Mouse (Mus musculus): ENCODE results near the gene Gpnmb.

The Gpnmb gene

GRCm38 (mm10) chr6:49021141-49022012 is 15.0 kb upstream of the Gpnmb start:
- no peak for DNase-seq (ENCODE audit: low read depth, low spot score)
- Histone ChIP-seq H3K36me3 (ENCODE audit: control insufficient read depth, insufficient read depth, low read length, poor library complexity, severe bottlenecking) (no peaks in the 10 kb centered on the region), H3K27me3 (ENCODE audit: control insufficient read depth, insufficient read depth, low read length, poor library complexity, severe bottlenecking) (no peaks in the 10 kb centered on the region)

- DNase-seq (ENCODE audit: low read depth, low spot score), result no peak
- H3K27me3 ChIP-seq (ENCODE audit: control insufficient read depth, insufficient read depth, low read length, poor library complexity, severe bottlenecking), result no peaks in the 10 kb centered on the region
- H3K36me3 ChIP-seq (ENCODE audit: control insufficient read depth, insufficient read depth, low read length, poor library complexity, severe bottlenecking), result no peaks in the 10 kb centered on the region
Measured at GRCm38 (mm10) chr6:49022384-49022783, 14.0 kb upstream of the Gpnmb start.

GRCm38 (mm10) chr6:49023315-49023714 is 13.0 kb upstream of the Gpnmb start:
- no peaks in the 10 kb centered on the region for H3K27me3 ChIP-seq (ENCODE audit: control insufficient read depth, insufficient read depth, low read length, poor library complexity, severe bottlenecking)
- no peak for DNase-seq (ENCODE audit: low read depth, low spot score)
- no peaks in the 10 kb centered on the region for H3K36me3 ChIP-seq (ENCODE audit: control insufficient read depth, insufficient read depth, low read length, poor library complexity, severe bottlenecking)

GRCm38 (mm10) chr6:49025290-49025689 is 11.1 kb upstream of the Gpnmb start:
- Histone ChIP-seq H3K27me3 (ENCODE audit: control insufficient read depth, insufficient read depth, low read length, poor library complexity, severe bottlenecking) (no peaks in the 10 kb centered on the region), H3K36me3 (ENCODE audit: control insufficient read depth, insufficient read depth, low read length, poor library complexity, severe bottlenecking) (no peaks in the 10 kb centered on the region)
- no peak for DNase-seq (ENCODE audit: low read depth, low spot score)

- no peak for DNase-seq (ENCODE audit: low read depth, low spot score)
- H3K36me3 ChIP-seq (ENCODE audit: control insufficient read depth, insufficient read depth, low read length, poor library complexity, severe bottlenecking), result no peaks in the 10 kb centered on the region
Measured at GRCm38 (mm10) chr6:49026496-49026895, 9.8 kb upstream of the Gpnmb start.

GRCm38 (mm10) chr6:49028019-49028418 is 8.3 kb upstream of the Gpnmb start:
- H3K36me3 ChIP-seq (ENCODE audit: control insufficient read depth, insufficient read depth, low read length, poor library complexity, severe bottlenecking), result no peaks in the 10 kb centered on the region
- no peak for DNase-seq (ENCODE audit: low read depth, low spot score)
- H3K27me3 ChIP-seq (ENCODE audit: control insufficient read depth, insufficient read depth, low read length, poor library complexity, severe bottlenecking), result no peaks in the 10 kb centered on the region

More at GRCm38 (mm10) chr6:49026496-49026895, 9.8 kb upstream of the Gpnmb start:
- H3K27me3 ChIP-seq (ENCODE audit: control insufficient read depth, insufficient read depth, low read length, poor library complexity, severe bottlenecking), result no peaks in the 10 kb centered on the region

- Histone ChIP-seq H3K27me3 (ENCODE audit: control insufficient read depth, insufficient read depth, low read length, poor library complexity, severe bottlenecking) (no peaks in the 10 kb centered on the region), H3K36me3 (ENCODE audit: control insufficient read depth, insufficient read depth, low read length, poor library complexity, severe bottlenecking) (no peaks in the 10 kb centered on the region)
- DNase-seq (ENCODE audit: low read depth, low spot score), result no peak
Measured at GRCm38 (mm10) chr6:49028708-49029107, 7.6 kb upstream of the Gpnmb start.

GRCm38 (mm10) chr6:49031230-49031629 is 5.1 kb upstream of the Gpnmb start:
- Histone ChIP-seq H3K36me3 (ENCODE audit: control insufficient read depth, insufficient read depth, low read length, poor library complexity, severe bottlenecking) (no peaks in the 10 kb centered on the region), H3K27me3 (ENCODE audit: control insufficient read depth, insufficient read depth, low read length, poor library complexity, severe bottlenecking) (no peaks in the 10 kb centered on the region)
- DNase-seq (ENCODE audit: low read depth, low spot score), result no peak

- H3K27me3 ChIP-seq (ENCODE audit: control insufficient read depth, insufficient read depth, low read length, poor library complexity, severe bottlenecking), result no peaks in the 10 kb centered on the region
- no peaks in the 10 kb centered on the region for H3K36me3 ChIP-seq (ENCODE audit: control insufficient read depth, insufficient read depth, low read length, poor library complexity, severe bottlenecking)
- DNase-seq (ENCODE audit: low read depth, low spot score), result no peak
Measured at GRCm38 (mm10) chr6:49032783-49033182, 3.6 kb upstream of the Gpnmb start.

GRCm38 (mm10) chr6:49037268-49037662 is 919 bp downstream of the Gpnmb start:
- no peak for DNase-seq (ENCODE audit: low read depth, low spot score)
- Histone ChIP-seq H3K36me3 (ENCODE audit: control insufficient read depth, insufficient read depth, low read length, poor library complexity, severe bottlenecking) (no peaks in the 10 kb centered on the region), H3K27me3 (ENCODE audit: control insufficient read depth, insufficient read depth, low read length, poor library complexity, severe bottlenecking) (no peaks in the 10 kb centered on the region)

- Histone ChIP-seq H3K36me3 (ENCODE audit: control insufficient read depth, insufficient read depth, low read length, poor library complexity, severe bottlenecking) (no peaks in the 10 kb centered on the region), H3K27me3 (ENCODE audit: control insufficient read depth, insufficient read depth, low read length, poor library complexity, severe bottlenecking) (no peaks in the 10 kb centered on the region)
- DNase-seq (ENCODE audit: low read depth, low spot score), result peak; percentile 74
Measured at GRCm38 (mm10) chr6:49039470-49040180, 3.3 kb downstream of the Gpnmb start.

- no peak for DNase-seq (ENCODE audit: low read depth, low spot score)
- Histone ChIP-seq H3K36me3 (ENCODE audit: control insufficient read depth, insufficient read depth, low read length, poor library complexity, severe bottlenecking) (no peaks in the 10 kb centered on the region), H3K27me3 (ENCODE audit: control insufficient read depth, insufficient read depth, low read length, poor library complexity, severe bottlenecking) (no peaks in the 10 kb centered on the region)
Measured at GRCm38 (mm10) chr6:49046502-49046901, 10.2 kb downstream of the Gpnmb start.

GRCm38 (mm10) chr6:49046976-49047375 is 10.6 kb downstream of the Gpnmb start:
- no peak for DNase-seq (ENCODE audit: low read depth, low spot score)
- H3K36me3 ChIP-seq (ENCODE audit: control insufficient read depth, insufficient read depth, low read length, poor library complexity, severe bottlenecking), result no peaks in the 10 kb centered on the region
- H3K27me3 ChIP-seq (ENCODE audit: control insufficient read depth, insufficient read depth, low read length, poor library complexity, severe bottlenecking), result no peaks in the 10 kb centered on the region

- H3K36me3 ChIP-seq (ENCODE audit: control insufficient read depth, insufficient read depth, low read length, poor library complexity, severe bottlenecking), result no peaks in the 10 kb centered on the region
- H3K27me3 ChIP-seq (ENCODE audit: control insufficient read depth, insufficient read depth, low read length, poor library complexity, severe bottlenecking), result no peaks in the 10 kb centered on the region
- DNase-seq (ENCODE audit: low read depth, low spot score), result no peak
Measured at GRCm38 (mm10) chr6:49047848-49048247, 11.5 kb downstream of the Gpnmb start.

GRCm38 (mm10) chr6:49048395-49048794 is 12.0 kb downstream of the Gpnmb start:
- no peak for DNase-seq (ENCODE audit: low read depth, low spot score)
- H3K27me3 ChIP-seq (ENCODE audit: control insufficient read depth, insufficient read depth, low read length, poor library complexity, severe bottlenecking), result no peaks in the 10 kb centered on the region
- H3K36me3 ChIP-seq (ENCODE audit: control insufficient read depth, insufficient read depth, low read length, poor library complexity, severe bottlenecking), result no peaks in the 10 kb centered on the region
